Mouse (Mus musculus): Measurements from ENCODE around the gene Cdk19.

Gene Cdk19

GRCm38 (mm10) chr10:40339351-40339964 is at the start of gene Cdk19:
Gene Cdk19 (plus strand): TSS chr10:40339564.
- no peak for DNase-seq (ENCODE audit: inconsistent age in 2 of 2, low spot score in 1 of 2)

DNA sequence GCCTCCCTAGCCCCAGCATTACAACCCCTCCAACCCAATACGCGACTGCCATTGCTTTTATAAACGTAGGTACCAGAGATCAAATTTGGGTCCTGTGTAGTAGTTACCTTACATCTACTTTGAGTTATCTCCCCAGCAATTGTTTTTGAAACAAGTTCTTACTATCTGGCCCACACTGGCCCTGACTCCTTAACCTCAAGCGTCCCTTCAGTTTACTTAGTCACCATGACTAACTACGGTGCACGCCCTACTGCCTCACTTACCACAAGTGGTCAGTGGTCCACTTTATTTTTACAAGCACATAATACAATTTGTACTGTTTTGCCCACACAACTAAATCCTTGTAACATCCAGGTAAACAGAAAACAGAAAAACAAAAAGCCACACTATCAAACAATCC is 46.7 kb upstream of the Cdk19 start:
- peak in 1 of 2 experiments; percentile 51 for DNase-seq (ENCODE audit: inconsistent age in 2 of 2, low spot score in 1 of 2)

GRCm38 (mm10) chr10:40300648-40301171 is 38.7 kb upstream of the Cdk19 start:
- peak; percentile 88 to 94 for DNase-seq (ENCODE audit: inconsistent age in 2 of 2, low spot score in 1 of 2)

- DNase-seq (ENCODE audit: inconsistent age in 2 of 2, low spot score in 1 of 2) = peak; percentile 62 to 87
Observed at GRCm38 (mm10) chr10:40301181-40302075, 37.9 kb upstream of the Cdk19 start.

- DNase-seq (ENCODE audit: inconsistent age in 2 of 2, low spot score in 1 of 2) = peak; percentile 100
Observed at GRCm38 (mm10) chr10:40302140-40302985, 37.0 kb upstream of the Cdk19 start, which contains the start of gene Amd1. Gene Amd1 (minus strand): TSS chr10:40302186.

GRCm38 (mm10) chr10:40305989-40306388 is 33.4 kb upstream of the Cdk19 start:
- DNase-seq (ENCODE audit: inconsistent age in 2 of 2, low spot score in 1 of 2) = no peak

- no peak for DNase-seq (ENCODE audit: inconsistent age in 2 of 2, low spot score in 1 of 2)
Observed at GRCm38 (mm10) chr10:40307826-40308583, 31.4 kb upstream of the Cdk19 start.

DNA sequence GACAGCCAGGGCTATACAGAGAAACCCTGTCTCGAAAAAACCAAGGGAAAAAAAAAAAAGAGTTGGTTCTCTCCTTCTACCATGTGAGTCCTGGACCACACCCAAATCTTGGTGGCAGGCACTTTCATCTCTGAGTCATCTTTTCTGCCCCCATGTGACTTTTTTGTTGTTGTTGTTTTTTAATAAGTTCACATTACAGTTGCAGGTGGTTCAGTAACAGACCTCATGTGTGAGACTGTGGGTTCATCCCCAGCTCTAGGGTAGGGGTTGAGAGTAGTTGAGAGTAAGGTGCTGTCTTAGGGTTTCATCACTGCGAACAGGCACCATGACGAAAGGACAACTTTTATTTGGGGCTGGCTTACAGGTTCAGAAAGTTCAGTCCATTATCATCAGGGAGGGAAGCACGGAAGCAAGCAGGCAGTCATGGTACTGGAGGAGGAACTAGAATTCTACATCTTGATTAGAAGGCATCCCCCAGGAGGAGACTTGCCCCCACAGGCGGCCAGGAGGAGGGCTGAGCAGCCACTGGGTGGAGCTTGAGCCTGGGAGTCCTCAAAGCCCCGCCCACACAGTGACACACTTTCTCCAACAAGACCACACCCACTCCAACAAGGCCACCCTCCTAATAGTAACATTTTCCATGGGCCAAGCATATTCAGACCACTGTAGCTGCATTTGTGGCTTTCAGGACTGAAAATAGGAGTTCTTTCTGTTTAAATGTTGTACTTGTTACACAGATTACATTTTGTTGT is 29.3 kb upstream of the Cdk19 start:
- DNase-seq (ENCODE audit: inconsistent age in 2 of 2, low spot score in 1 of 2) = peak in 1 of 2 experiments; percentile 46

DNA sequence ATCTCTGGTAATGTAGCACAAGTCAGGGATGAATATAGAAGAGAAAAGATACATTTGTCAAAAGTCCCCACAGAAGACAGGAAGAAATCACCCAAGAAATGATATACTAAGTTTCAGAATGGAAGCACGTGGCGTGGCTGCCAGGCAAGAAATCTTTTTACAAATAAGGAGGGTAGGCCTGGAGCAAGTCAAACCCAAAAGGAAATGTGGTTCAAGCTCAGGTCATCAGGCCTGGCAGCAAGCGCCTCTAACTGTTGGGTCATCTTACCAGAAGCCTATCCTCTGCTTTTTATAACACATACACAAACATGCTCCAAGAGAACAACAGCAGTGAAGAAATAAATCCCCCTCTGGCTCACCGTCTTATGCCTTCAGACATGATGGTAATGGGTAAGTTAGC is 26.6 kb upstream of the Cdk19 start:
- no peak for DNase-seq (ENCODE audit: inconsistent age in 2 of 2, low spot score in 1 of 2)

GRCm38 (mm10) chr10:40316841-40317585 is 22.4 kb upstream of the Cdk19 start:
- DNase-seq (ENCODE audit: inconsistent age in 2 of 2, low spot score in 1 of 2) = no peak

DNA sequence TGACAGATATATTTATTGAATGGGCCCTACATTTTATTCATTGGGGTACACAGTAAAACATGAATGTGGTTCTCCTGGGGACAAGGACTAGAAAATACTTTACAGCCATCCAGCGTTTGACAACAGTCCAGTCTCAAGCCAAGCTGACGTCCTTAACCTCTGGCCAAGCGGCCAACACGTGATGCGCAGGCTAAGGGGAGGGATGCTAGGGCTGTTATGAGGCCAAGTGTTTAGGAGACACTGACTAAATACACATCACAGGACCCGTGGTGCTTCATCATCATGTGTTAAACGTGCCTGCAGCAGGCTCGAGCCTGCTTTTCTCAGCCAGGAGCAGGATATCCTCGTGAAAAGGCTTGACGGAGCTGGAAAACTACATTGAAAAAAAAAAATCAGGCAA is 19.1 kb upstream of the Cdk19 start:
- no peak for DNase-seq (ENCODE audit: inconsistent age in 2 of 2, low spot score in 1 of 2)

- DNase-seq (ENCODE audit: inconsistent age in 2 of 2, low spot score in 1 of 2) = peak in 1 of 2 experiments; percentile 53
Observed at GRCm38 (mm10) chr10:40328004-40328551, 11.3 kb upstream of the Cdk19 start.

GRCm38 (mm10) chr10:40330262-40330661 is 9.1 kb upstream of the Cdk19 start:
- DNase-seq (ENCODE audit: inconsistent age in 2 of 2, low spot score in 1 of 2) = no peak

- no peak for DNase-seq (ENCODE audit: inconsistent age in 2 of 2, low spot score in 1 of 2)
Observed at GRCm38 (mm10) chr10:40332864-40333263, 6.5 kb upstream of the Cdk19 start.

GRCm38 (mm10) chr10:40342036-40342435 is 2.7 kb downstream of the Cdk19 start:
- DNase-seq (ENCODE audit: inconsistent age in 2 of 2, low spot score in 1 of 2) = no peak

GRCm38 (mm10) chr10:40346776-40347403 is 7.5 kb downstream of the Cdk19 start:
- DNase-seq (ENCODE audit: inconsistent age in 2 of 2, low spot score in 1 of 2) = no peak

- peak in 1 of 2 experiments; percentile 40 for DNase-seq (ENCODE audit: inconsistent age in 2 of 2, low spot score in 1 of 2)
Observed at GRCm38 (mm10) chr10:40347461-40347954, 8.1 kb downstream of the Cdk19 start.
